Mouse (Mus musculus) CH12.LX (cell line): ENCODE measurements around the gene Mis18a. TPM values are rescaled to one million over a fixed set of nuclear protein-coding genes. Genes with fewer than 3 reads are reported as not detected.

Experiments
- DNase-seq: peaks from one replicate; pipeline ENCODE4 v3.0.0-alpha.2; 2013; ENCODE audit errors: extremely low read depth
- H3K27ac ChIP-seq: 2 replicates; pipeline ENCODE4 v1.5.1; 2012; ENCODE audit warnings: low read depth, mild to moderate bottlenecking, control low read depth, moderate library complexity; ENCODE audit not compliant: insufficient read depth
- H3K27me3 ChIP-seq: replicated peaks from 2 replicates; pipeline ENCODE3; 2012; ENCODE audit warnings: inconsistent platforms
- H3K36me3 ChIP-seq, 2 experiments: replicated peaks in 1 of 2; 2 replicates each; pipeline versions ENCODE3 to v1.6.1; 2012; ENCODE audit warnings: inconsistent platforms in 1 of 2, low read length in 1 of 2, mild to moderate bottlenecking in 1 of 2, mixed read lengths in 1 of 2, moderate library complexity in 1 of 2; ENCODE audit not compliant: control insufficient read depth in 1 of 2, insufficient read depth in 1 of 2
- H3K4me1 ChIP-seq, 2 experiments: 2 replicates each; pipeline ENCODE4 v1.6.1; 2012; ENCODE audit warnings: inconsistent platforms in 1 of 2, moderate library complexity in 1 of 2; ENCODE audit not compliant: insufficient read depth in 2 of 2, control insufficient read depth in 1 of 2
- H3K4me2 ChIP-seq: 2 replicates; pipeline ENCODE4 v1.6.1; 2012; ENCODE audit warnings: low read depth, mild to moderate bottlenecking, control low read depth; ENCODE audit not compliant: poor library complexity, insufficient read depth, severe bottlenecking
- H3K4me3 ChIP-seq, 3 experiments: fragments of 150-350 bp in 1 of 3; sonication (generic) in 1 of 3; replicated peaks in 1 of 3; 2 replicates each; pipeline versions ENCODE3 to v1.5.1; 2011 to 2012; ENCODE audit warnings: low read depth in 2 of 3, low read length in 2 of 3, mild to moderate bottlenecking in 2 of 3, moderate library complexity in 2 of 3, control low read depth in 1 of 3, improper control_type of control experiment in 1 of 3, inconsistent platforms in 1 of 3, mixed read lengths in 1 of 3; ENCODE audit not compliant: poor library complexity in 1 of 3
- H3K79me2 ChIP-seq: replicated peaks from 2 replicates; pipeline ENCODE4 v1.6.1; 2012; ENCODE audit warnings: mild to moderate bottlenecking, moderate library complexity; ENCODE audit not compliant: control insufficient read depth, poor library complexity, insufficient read depth, severe bottlenecking; ENCODE audit errors: extremely low read depth
- H3K9ac ChIP-seq: 2 replicates; pipeline ENCODE4 v1.6.1; 2012; ENCODE audit warnings: low read depth, mild to moderate bottlenecking, control low read depth, moderate library complexity; ENCODE audit not compliant: insufficient read depth
- H3K9me3 ChIP-seq: replicated peaks from 2 replicates; pipeline ENCODE3; 2012; ENCODE audit warnings: low read length, inconsistent platforms, mixed read lengths
- E2F4 ChIP-seq: IDR thresholded peaks from 2 replicates; pipeline ENCODE4 v1.6.1; 2011; ENCODE audit warnings: low read depth, low read length, improper control_type of control experiment; ENCODE audit not compliant: insufficient replicate concordance
- ELF1 ChIP-seq: IDR thresholded peaks from 2 replicates; pipeline ENCODE4 v1.6.1; 2014; ENCODE audit warnings: low read depth, mild to moderate bottlenecking, inconsistent platforms, low read length, improper control_type of control experiment
- EP300 ChIP-seq: IDR thresholded peaks from 2 replicates; pipeline ENCODE4 v1.6.1; 2011; ENCODE audit warnings: low read length, improper control_type of control experiment
- ETS1 ChIP-seq: conservative IDR thresholded peaks from 2 replicates; pipeline ENCODE4 v1.6.1; 2012; ENCODE audit warnings: low read depth, mild to moderate bottlenecking, inconsistent platforms, low read length, improper control_type of control experiment, moderate library complexity
- GABPA ChIP-seq: IDR thresholded peaks from 2 replicates; pipeline ENCODE4 v1.6.1; 2012; ENCODE audit warnings: low read depth, low read length, improper control_type of control experiment, inconsistent platforms; ENCODE audit not compliant: insufficient replicate concordance
- JUN ChIP-seq: IDR thresholded peaks from 2 replicates; pipeline ENCODE4 v1.6.1; 2011; ENCODE audit warnings: low read depth, mild to moderate bottlenecking, low read length, improper control_type of control experiment, moderate library complexity; ENCODE audit not compliant: insufficient read depth
- JUND ChIP-seq: conservative IDR thresholded peaks from 2 replicates; pipeline ENCODE4 v1.6.1; 2011; ENCODE audit warnings: low read depth, low read length, improper control_type of control experiment
- KAT2A ChIP-seq: IDR thresholded peaks from 2 replicates; pipeline ENCODE4 v1.6.1; 2012; ENCODE audit warnings: low read length, improper control_type of control experiment, inconsistent platforms; ENCODE audit not compliant: insufficient replicate concordance
- MAX ChIP-seq: IDR thresholded peaks from 2 replicates; pipeline ENCODE4 v1.6.1; 2011; ENCODE audit warnings: low read length, improper control_type of control experiment
- MAZ ChIP-seq: IDR thresholded peaks from 2 replicates; pipeline ENCODE4 v1.6.1; 2012; ENCODE audit warnings: low read depth, mild to moderate bottlenecking, inconsistent platforms, low read length, improper control_type of control experiment, moderate library complexity
- MEF2A ChIP-seq: IDR thresholded peaks from 2 replicates; pipeline ENCODE4 v1.6.1; 2014; ENCODE audit warnings: low read depth, mild to moderate bottlenecking, inconsistent platforms, low read length, improper control_type of control experiment, borderline replicate concordance
- MYC ChIP-seq: IDR thresholded peaks from 2 replicates; pipeline ENCODE4 v1.6.1; 2011; ENCODE audit warnings: low read depth, mild to moderate bottlenecking, improper control_type of control experiment, low read length
- NELFE ChIP-seq: IDR thresholded peaks from 2 replicates; pipeline ENCODE4 v1.6.1; 2011; ENCODE audit warnings: low read depth, low read length, improper control_type of control experiment
- NRF1 ChIP-seq: IDR thresholded peaks from 2 replicates; pipeline ENCODE4 v1.6.1; 2014; ENCODE audit warnings: low read depth, mild to moderate bottlenecking, inconsistent platforms, low read length, improper control_type of control experiment, moderate library complexity
- PAX5 ChIP-seq: IDR thresholded peaks from 2 replicates; pipeline ENCODE4 v1.6.1; 2012; ENCODE audit warnings: low read length, inconsistent platforms, mixed read lengths
- RAD21 ChIP-seq: IDR thresholded peaks from 2 replicates; pipeline ENCODE4 v1.6.1; 2011; ENCODE audit warnings: low read depth, mild to moderate bottlenecking, low read length, improper control_type of control experiment, moderate library complexity
- SMC3 ChIP-seq: IDR thresholded peaks from 2 replicates; pipeline ENCODE4 v1.6.1; 2011; ENCODE audit warnings: low read depth, low read length, improper control_type of control experiment
- TBP ChIP-seq: conservative IDR thresholded peaks from 2 replicates; pipeline ENCODE4 v1.6.1; 2011; ENCODE audit warnings: low read depth, low read length, improper control_type of control experiment
- UBTF ChIP-seq: IDR thresholded peaks from 2 replicates; pipeline ENCODE4 v1.6.1; 2012; ENCODE audit warnings: low read depth, mild to moderate bottlenecking, inconsistent platforms, low read length, improper control_type of control experiment, moderate library complexity
- USF1 ChIP-seq: IDR thresholded peaks from 2 replicates; pipeline ENCODE4 v1.6.1; 2014; ENCODE audit warnings: low read depth, mild to moderate bottlenecking, inconsistent platforms, low read length, improper control_type of control experiment
- USF2 ChIP-seq: conservative IDR thresholded peaks from 2 replicates; pipeline ENCODE4 v1.6.1; 2011; ENCODE audit warnings: low read depth, low read length, improper control_type of control experiment
- ZKSCAN1 ChIP-seq: IDR thresholded peaks from 2 replicates; pipeline ENCODE4 v1.6.1; 2012; ENCODE audit warnings: low read depth, inconsistent platforms, low read length, improper control_type of control experiment, borderline replicate concordance
- ZMIZ1 ChIP-seq: IDR thresholded peaks from 2 replicates; pipeline ENCODE4 v1.6.1; 2012; ENCODE audit warnings: low read depth, mild to moderate bottlenecking, inconsistent platforms, low read length, improper control_type of control experiment
- ZNF384 ChIP-seq: IDR thresholded peaks from 2 replicates; pipeline ENCODE4 v1.6.1; 2012; ENCODE audit warnings: low read depth, low read length, improper control_type of control experiment, inconsistent platforms
- dilution Hi-C: fragments of 300-500 bp; cut with MboI; formaldehyde crosslinking; loops from 2 replicates; pipeline ENCODE4 v1.14.3; 2020; ENCODE audit warnings: low sequenced_read_pairs; ENCODE audit not compliant: extremely low pct_unique_long_range_greater_than_20kb, extremely low pct_ligation_motif_present
- in situ Hi-C: fragments of 300-500 bp; cut with MboI; formaldehyde crosslinking; loops from 3 replicates; pipeline ENCODE4 v1.14.3; 2019; ENCODE audit warnings: low sequenced_read_pairs, low pct_ligation_motif_present, low pct_unique_long_range_greater_than_20kb, mixed read lengths
- polyA plus RNA-seq: library from polyadenylated mRNA; unstranded; fragments of >175 nt; gene quantifications from 2 replicates; pipeline ENCODE4 v1.2.1, GENCODE M21; 2012; ENCODE audit warnings: low read depth; ENCODE audit not compliant: insufficient read length
- total RNA-seq, 2 experiments: library from RNA; depleted of rRNA; stranded (reverse); fragments of 300-350 nt in 1 of 2; fragments of >200 nt in 1 of 2; gene quantifications; 2 replicates each; pipeline ENCODE4 v1.2.3; 2012 to 2014

Mis18a gene
- total and polyA plus RNA-seq, 3 experiments = 40.5 to 113 (median 49.0) TPM

DNA sequence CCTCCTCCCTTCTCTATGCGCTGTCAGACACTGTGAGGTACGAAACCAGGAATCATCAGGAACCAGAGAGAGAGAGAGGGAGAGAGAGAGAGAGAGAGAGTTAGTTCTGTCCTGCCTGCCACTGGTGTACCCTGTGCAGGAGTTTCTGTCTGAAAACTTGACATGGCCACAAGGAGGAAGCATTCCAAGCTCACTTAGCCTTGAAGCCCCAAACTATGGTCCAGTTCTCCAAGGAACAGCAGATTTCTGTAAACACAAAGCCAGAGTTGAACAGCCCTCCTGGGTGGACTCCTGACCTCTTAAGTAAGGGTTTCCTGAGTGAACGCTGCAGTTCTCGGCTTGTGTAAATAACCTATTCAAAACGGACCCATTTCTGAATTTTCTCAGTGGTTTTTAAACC, 40.2 kb downstream of the Mis18a start:
- DNase-seq = no peak
- no peak overlapping the region for H3K4me2 ChIP-seq
- no peak overlapping the region for H3K4me3 ChIP-seq
- H3K9me3 ChIP-seq = peaks cover 2% of the 10 kb centered on the region
- H3K79me2 ChIP-seq = no peaks in the 10 kb centered on the region
- in situ Hi-C loops (no loop called here), dilution Hi-C loops (no loop called here)
- H3K27me3 ChIP-seq = peaks cover 51% of the 10 kb centered on the region
- H3K4me1 ChIP-seq = no peaks in the 10 kb centered on the region
- H3K36me3 ChIP-seq = no peaks in the 10 kb centered on the region
- no peak overlapping the region for H3K9ac ChIP-seq
- H3K27ac ChIP-seq = no peak overlapping the region
- no peak for TF ChIP-seq MYC
- no peak for TF ChIP-seq NRF1
- TF ChIP-seq JUN = no peak
- TF ChIP-seq ZNF384 = no peak
- TF ChIP-seq PAX5 = no peak
- TF ChIP-seq E2F4 = no peak
- no peak for TF ChIP-seq RAD21
- no peak for TF ChIP-seq ELF1
- no peak for TF ChIP-seq SMC3
- TF ChIP-seq ETS1 = no peak
- no peak for TF ChIP-seq GABPA
- TF ChIP-seq ZKSCAN1 = no peak
- TF ChIP-seq USF2 = no peak
- TF ChIP-seq EP300 = no peak

DNA sequence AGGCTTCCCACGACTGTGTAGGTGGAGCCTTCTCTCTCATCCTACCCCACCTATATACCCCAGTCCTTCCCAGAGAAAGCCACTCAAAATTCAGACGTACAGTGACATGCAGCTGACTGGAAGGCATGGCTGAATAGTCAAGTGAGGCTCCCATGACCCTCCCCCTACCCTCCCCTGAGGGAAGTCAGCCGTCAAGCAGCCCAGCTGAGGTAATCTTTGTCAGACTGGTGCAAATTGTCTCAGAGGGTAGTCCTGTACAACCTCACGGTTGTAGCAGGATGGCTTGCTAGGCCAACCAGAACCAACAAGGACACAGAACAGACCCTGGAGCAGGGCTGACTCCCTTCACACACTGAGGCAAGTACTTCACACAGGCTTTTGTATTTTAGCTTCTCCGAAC, 43.1 kb downstream of the Mis18a start:
- TF ChIP-seq JUND (no peak), UBTF (no peak), ZNF384 (no peak), PAX5 (no peak), MYC (no peak), EP300 (no peak), NELFE (no peak), ETS1 (no peak), ZMIZ1 (no peak), TBP (no peak), RAD21 (no peak), MEF2A (no peak), MAX (no peak), USF1 (no peak), JUN (no peak), KAT2A (no peak), MAZ (no peak)
- in situ Hi-C loops (no loop called here), dilution Hi-C loops (no loop called here)
- no peak overlapping the region for H3K27ac ChIP-seq
- DNase-seq = no peak
- H3K79me2 ChIP-seq = no peaks in the 10 kb centered on the region
- no peaks in the 10 kb centered on the region for H3K36me3 ChIP-seq
- H3K4me1 ChIP-seq = no peaks in the 10 kb centered on the region
- no peak overlapping the region for H3K4me3 ChIP-seq
- H3K27me3 ChIP-seq = peaks cover 46% of the 10 kb centered on the region
- peaks cover 5% of the 10 kb centered on the region for H3K9me3 ChIP-seq
- no peak overlapping the region for H3K4me2 ChIP-seq
- H3K9ac ChIP-seq = no peak overlapping the region
